9 mouse cellular contexts compared by ENCODE assay signal in the genomic region with DNA sequence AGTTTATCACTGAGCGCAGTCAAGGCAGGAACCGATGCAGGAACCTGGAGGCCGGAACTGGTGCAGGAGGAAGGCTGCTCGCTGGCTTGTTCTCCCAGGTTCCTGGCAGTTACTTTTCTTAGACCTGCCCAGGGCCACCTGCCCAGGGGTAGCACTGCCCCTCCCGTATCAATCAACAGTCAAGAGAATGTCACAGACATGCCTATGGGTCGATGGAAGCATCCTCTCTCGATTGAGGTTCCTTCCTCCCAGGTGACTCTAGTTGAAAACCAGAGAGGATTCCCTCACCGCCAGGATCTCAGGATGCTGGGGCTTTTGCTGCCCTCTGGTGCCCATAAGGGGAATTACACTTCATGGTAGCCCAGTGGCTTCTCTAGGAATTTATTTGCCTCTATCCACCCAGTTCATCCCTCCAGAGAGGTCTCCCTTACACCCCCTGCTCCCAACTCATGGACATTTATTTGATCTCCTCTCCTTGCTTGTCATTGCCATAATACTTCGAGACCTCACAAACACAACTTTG. TPM values are rescaled to one million over a fixed set of nuclear protein-coding genes. Genes with fewer than 3 reads are reported as not detected.
A peak's percentile ranks its signal among the peaks of the same experiment; 100 is the strongest.
DNase-seq lines count a peak whose midpoint lies in the region; ATAC-seq and TF ChIP-seq lines count a peak whose summit lies in the region.
"Had no signal": no experiment of that assay in that cellular context is flagged by ENCODE, and none has a peak within 500 bp of the region (broad histone marks: within the 10 kb centered on the region; RNA-seq: fewer than 3 reads in every experiment).

No protein-coding gene starts in this region.

- no peak overlapping the region for H3K4me3 ChIP-seq in heart, embryonic 12.5 days
- H3K4me3 ChIP-seq in forebrain, embryonic 13.5 days, result no peak overlapping the region
- H3K4me3 ChIP-seq in hindbrain, embryonic 15.5 days, result no peak overlapping the region
- no peak overlapping the region for H3K4me3 ChIP-seq in midbrain, postnatal 0 days (ENCODE audit: low read depth, low read length)
- H3K4me3 ChIP-seq: lung, embryonic 15.5 days had no signal

- WGBS in heart, embryonic 12.5 days, result 39% methylated on average over 9 of the region's 9 CpGs
- WGBS in forebrain, embryonic 13.5 days, result 45% methylated on average over 9 of the region's 9 CpGs
- WGBS in hindbrain, embryonic 15.5 days, result 45% methylated on average over 9 of the region's 9 CpGs
- 40% methylated on average over 9 of the region's 9 CpGs for WGBS in midbrain, postnatal 0 days

- H3K4me2 ChIP-seq in heart, embryonic 12.5 days, result no peak overlapping the region
- H3K4me2 ChIP-seq in forebrain, embryonic 13.5 days, result no peak overlapping the region
- no peak overlapping the region for H3K4me2 ChIP-seq in hindbrain, embryonic 15.5 days
- H3K4me2 ChIP-seq in midbrain, postnatal 0 days (ENCODE audit: low read depth, low read length, poor library complexity, severe bottlenecking), result no peak overlapping the region
- H3K4me2 ChIP-seq: lung, embryonic 15.5 days had no signal

- ATAC-seq in heart, embryonic 12.5 days (ENCODE audit: insufficient number of reproducible peaks, low FRiP score), result no peak
- ATAC-seq in forebrain, embryonic 13.5 days, result peak; percentile 58; the same call in 1 of the 2 replicates
- ATAC-seq in hindbrain, embryonic 15.5 days (ENCODE audit: low FRiP score, low read depth), result peak; percentile 28
- no peak for ATAC-seq in midbrain, postnatal 0 days (ENCODE audit: low FRiP score)

- H3K4me1 ChIP-seq in heart, embryonic 12.5 days (replicated peaks), result peaks cover 10% of the 10 kb centered on the region
- H3K4me1 ChIP-seq in forebrain, embryonic 13.5 days, result no peaks in the 10 kb centered on the region
- peaks cover 6% of the 10 kb centered on the region for H3K4me1 ChIP-seq in hindbrain, embryonic 15.5 days (replicated peaks)
- no peaks in the 10 kb centered on the region for H3K4me1 ChIP-seq in midbrain, postnatal 0 days (ENCODE audit: insufficient read depth, low read length)

- no peak overlapping the region for H3K27ac ChIP-seq in heart, embryonic 12.5 days (ENCODE audit: poor library complexity, severe bottlenecking)
- H3K27ac ChIP-seq in forebrain, embryonic 13.5 days, result no peak overlapping the region
- no peak overlapping the region for H3K27ac ChIP-seq in hindbrain, embryonic 15.5 days (replicated peaks)
- no peak overlapping the region for H3K27ac ChIP-seq in midbrain, postnatal 0 days (ENCODE audit: low read depth, low read length)
- H3K27ac ChIP-seq: lung, embryonic 15.5 days had no signal

- no peak overlapping the region for H3K9ac ChIP-seq in heart, embryonic 12.5 days
- H3K9ac ChIP-seq in forebrain, embryonic 13.5 days, result no peak overlapping the region
- no peak overlapping the region for H3K9ac ChIP-seq in hindbrain, embryonic 15.5 days
- no peak overlapping the region for H3K9ac ChIP-seq in midbrain, postnatal 0 days (replicated peaks; ENCODE audit: low read length, poor library complexity, severe bottlenecking)
- H3K9ac ChIP-seq: lung, embryonic 15.5 days had no signal

- no peaks in the 10 kb centered on the region for H3K36me3 ChIP-seq in heart, embryonic 12.5 days
- no peaks in the 10 kb centered on the region for H3K36me3 ChIP-seq in forebrain, embryonic 13.5 days (ENCODE audit: poor library complexity, severe bottlenecking)
- no peaks in the 10 kb centered on the region for H3K36me3 ChIP-seq in hindbrain, embryonic 15.5 days
- H3K36me3 ChIP-seq in midbrain, postnatal 0 days (ENCODE audit: insufficient read depth, low read length), result no peaks in the 10 kb centered on the region
- H3K36me3 ChIP-seq: lung, embryonic 15.5 days had no signal

- DNase-seq in heart, adult 18-20 months, result peak; percentile 75 to 86
- DNase-seq in c-Kit-positive CD71-positive TER-119-positive erythroid progenitor cells, embryonic 14.5 days (ENCODE audit: low spot score), result peak; percentile 60
- DNase-seq in left cerebral cortex, postnatal 14 days (ENCODE audit: low spot score in 2 of 2), result peak; percentile 82 to 83
- peak; percentile 85 for DNase-seq in midbrain, postnatal 0 days (ENCODE audit: low spot score)
- DNase-seq in spleen, postnatal 4 days (ENCODE audit: low spot score in 2 of 2), result peak; percentile 67 to 86

- peak; percentile 97 for TF ChIP-seq CTCF in midbrain, postnatal 0 days (IDR thresholded peaks at IDR 0.05)

- peaks cover 32% of the 10 kb centered on the region for H3K27me3 ChIP-seq in heart, embryonic 12.5 days (replicated peaks)
- H3K27me3 ChIP-seq in forebrain, embryonic 13.5 days, result peaks cover 3% of the 10 kb centered on the region; the same call in 1 of the 2 replicates
- no peaks in the 10 kb centered on the region for H3K27me3 ChIP-seq in hindbrain, embryonic 15.5 days
- H3K27me3 ChIP-seq in midbrain, postnatal 0 days (ENCODE audit: insufficient read depth, low read length), result no peaks in the 10 kb centered on the region

- intact Hi-C loops in left cerebral cortex, postnatal 14 days (cut with DNase I), result loop anchor here (2.0 to 10.0 kb wide), 4 partner anchors 69 to 325 kb away; partner anchors contain the start of gene Cd9

- no peaks in the 10 kb centered on the region for H3K9me3 ChIP-seq in heart, embryonic 12.5 days (replicated peaks)
- no peaks in the 10 kb centered on the region for H3K9me3 ChIP-seq in forebrain, embryonic 13.5 days (replicated peaks)
- H3K9me3 ChIP-seq in hindbrain, embryonic 15.5 days, result no peaks in the 10 kb centered on the region
- no peaks in the 10 kb centered on the region for H3K9me3 ChIP-seq in midbrain, postnatal 0 days (ENCODE audit: low read length)
- H3K9me3 ChIP-seq: lung, embryonic 15.5 days had no signal

RNA-seq across cellular contexts. Expression of gene Vwf, which starts 53.5 kb away (rescaled TPM):
- 100 to 1,000 TPM in 1 of 2 experiments, 10 to 100 TPM in 1; 78.4 to 104 TPM for total RNA-seq in heart, adult 18-20 months (2021)
- 19.8 and 21.4 TPM in 2 replicates for polyA plus RNA-seq in heart, embryonic 12.5 days (2016; fragmentation: Nextera tagmentation; extraction: Ambion mirVana)
- 4.8 and 7.7 TPM in 2 replicates for polyA plus RNA-seq in forebrain, embryonic 13.5 days (2015; fragmentation: Nextera tagmentation; extraction: Ambion mirVana)
- 10.2 and 10.8 TPM in 2 replicates for polyA plus RNA-seq in hindbrain, embryonic 15.5 days (2015; fragmentation: Nextera tagmentation; extraction: Ambion mirVana)
- total RNA-seq in left cerebral cortex, postnatal 14 days (2021), result 10 to 100 TPM; 25.5 to 31.3 TPM
- total RNA-seq in midbrain, postnatal 0 days (2014; rRNA removed), result 36.2 and 36.7 TPM in 2 replicates
- polyA plus RNA-seq in midbrain, postnatal 0 days (2015; fragmentation: Nextera tagmentation; extraction: Ambion mirVana), result 15.8 and 16.6 TPM in 2 replicates

Comparison
In these comparisons a context has a peak if more than half of its experiments do, and no peak if none do; other contexts are left out.
1. ATAC-seq: peak in forebrain, embryonic 13.5 days (single experiment) and hindbrain, embryonic 15.5 days (single experiment); none in heart, embryonic 12.5 days (single experiment) and midbrain, postnatal 0 days (single experiment).
2. Peak in every context shown above with its lines, with median percentiles within 50 percentile points of each other: DNase-seq.